8 mouse cellular contexts compared by ENCODE assay signal in genomic region chr10:105573306-105573907, GRCm38 (mm10). TPM values are rescaled to one million over a fixed set of nuclear protein-coding genes. Genes with fewer than 3 reads are reported as not detected.
DNase-seq lines count a peak whose midpoint lies in the region; ATAC-seq and TF ChIP-seq lines count a peak whose summit lies in the region.

No protein-coding gene starts in this region.

- peak overlapping the region; percentile 84 for H3K9ac ChIP-seq in embryonic facial prominence, embryonic 13.5 days

- H3K36me3 ChIP-seq in C2C12 (ENCODE audit: control insufficient read depth, insufficient read depth), result no peaks in the 10 kb centered on the region
- 0 out of 2 replicates have a peak, but pooled peaks cover 5% of the 10 kb centered on the region for H3K36me3 ChIP-seq in embryonic facial prominence, embryonic 13.5 days

- H3K9me3 ChIP-seq in embryonic facial prominence, embryonic 13.5 days, result no peaks in the 10 kb centered on the region

- peak overlapping the region; percentile 41 for H3K4me3 ChIP-seq in C2C12 (ENCODE audit: insufficient read depth, poor library complexity, severe bottlenecking)
- H3K4me3 ChIP-seq in embryonic facial prominence, embryonic 13.5 days, result peak overlapping the region; percentile 82

- peak; percentile 56 for DNase-seq in adrenal gland, postnatal 14 days
- peak; percentile 47 to 54 for DNase-seq in heart, postnatal 14 days
- DNase-seq in kidney, postnatal 4 days, result peak; percentile 61 to 68
- DNase-seq in lung, postnatal 25 days (ENCODE audit: low spot score), result peak; percentile 54
- peak; percentile 15 for DNase-seq in right cerebral cortex, postnatal 25 days
- no peak for DNase-seq in retina, postnatal 1 day

- peak overlapping the region; percentile 27 for H3ac ChIP-seq in C2C12 (ENCODE audit: control insufficient read depth, insufficient read length, low read depth)

- no peaks in the 10 kb centered on the region for H3K27me3 ChIP-seq in C2C12 (ENCODE audit: control insufficient read depth, insufficient read depth, insufficient read length)
- H3K27me3 ChIP-seq in embryonic facial prominence, embryonic 13.5 days, result no peaks in the 10 kb centered on the region

- WGBS in embryonic facial prominence, embryonic 13.5 days, result under 1% methylated on average over 37 of the region's 37 CpGs

- TF ChIP-seq CTCF in C2C12 (IDR thresholded peaks at IDR 0.05; ENCODE audit: control insufficient read depth, insufficient read depth, insufficient read length), result no peak

- peaks cover 26% of the 10 kb centered on the region for H3K4me1 ChIP-seq in embryonic facial prominence, embryonic 13.5 days

- peak overlapping the region; percentile 86 for H3K4me2 ChIP-seq in embryonic facial prominence, embryonic 13.5 days

- no peak for ATAC-seq in embryonic facial prominence, embryonic 13.5 days (ENCODE audit: insufficient number of reproducible peaks, insufficient read depth, low FRiP score, low TSS enrichment, low read depth)

- intact Hi-C loops in heart, postnatal 14 days (cut with DNase I), result loop anchor here (10.0 kb wide), 2 partner anchors 141 to 459 kb away; no protein-coding TSS in a partner anchor

- no peaks in the 10 kb centered on the region for H3K79me3 ChIP-seq in C2C12 (ENCODE audit: low read depth)

- peak overlapping the region; percentile 89 for H3K27ac ChIP-seq in embryonic facial prominence, embryonic 13.5 days

- H3K79me2 ChIP-seq in C2C12 (ENCODE audit: control insufficient read depth, insufficient read depth), result no peaks in the 10 kb centered on the region

TF ChIP-seq in C2C12, 6 proteins besides CTCF, POLR2A, EP300 and RAD21:
- TF ChIP-seq FOSL1 (IDR thresholded peaks at IDR 0.05; ENCODE audit: insufficient read depth, low read length, poor library complexity, severe bottlenecking), result no peak
- TF ChIP-seq MYOG (IDR thresholded peaks at IDR 0.05; ENCODE audit: control insufficient read depth, extremely low read depth, insufficient read length), result no peak
- no peak for TF ChIP-seq CEBPB (IDR thresholded peaks at IDR 0.05; ENCODE audit: low read depth)

RNA-seq across cellular contexts. Expression of gene Tmtc2, which starts 0.8 kb away (rescaled TPM):
- polyA plus RNA-seq in C2C12 (2012; fragmentation: generic; extraction: Trizol), result 0.25 TPM
- 9.1 and 11.7 TPM in 2 replicates for total RNA-seq in adrenal gland, postnatal 14 days (2021)
- 17.0 and 21.1 TPM in 2 replicates for polyA plus RNA-seq in embryonic facial prominence, embryonic 13.5 days (2015; fragmentation: Nextera tagmentation; extraction: Ambion mirVana)
- 1 to 10 TPM; 5.0 to 5.1 TPM for total RNA-seq in heart, postnatal 14 days (2021)
